Mouse (Mus musculus) T-helper 1 cell (primary cell): Measurements from ENCODE around the gene Slc37a2.
"Not testable (repeated sequence)": the region's sequence is repeated elsewhere in the genome, so short reads cannot be mapped to it uniquely, and the experiment has no call there.

Experiments
- in situ Hi-C: fragments of 300-600 bp; cut with MboI, MseI; formaldehyde crosslinking; loops from one replicate; pipeline ENCODE4 v1.15.1; 2025; ENCODE audit warnings: high pct_unique_total_duplicates

Gene Slc37a2

GRCm38 (mm10) chr9:37255149-37255888 lies at the start of gene Slc37a2:
TSS of gene Slc37a2 (minus strand) at chr9:37255738.
- in situ Hi-C loops: loop anchor here (10.0 kb wide), 1 partner anchor 369 kb away; no protein-coding TSS in a partner anchor

- in situ Hi-C loops: no loop called here
Measured at GRCm38 (mm10) chr9:37301720-37302119, 46.2 kb upstream of the Slc37a2 start.

GRCm38 (mm10) chr9:37300501-37300900 lies 45.0 kb upstream of the Slc37a2 start:
- in situ Hi-C loops: not testable (repeated sequence)

GRCm38 (mm10) chr9:37295586-37295985 lies 40.0 kb upstream of the Slc37a2 start:
- in situ Hi-C loops: no loop called here

GRCm38 (mm10) chr9:37266622-37267021 lies 11.1 kb upstream of the Slc37a2 start:
- in situ Hi-C loops: no loop called here

- in situ Hi-C loops: loop anchor here (10.0 kb wide), 1 partner anchor 369 kb away; no protein-coding TSS in a partner anchor
Measured at GRCm38 (mm10) chr9:37255889-37256225, 319 bp upstream of the Slc37a2 start.

GRCm38 (mm10) chr9:37254531-37255110 lies 917 bp downstream of the Slc37a2 start:
- in situ Hi-C loops: loop anchor here (5.0 to 10.0 kb wide), 2 partner anchors 83 to 370 kb away; no protein-coding TSS in a partner anchor

GRCm38 (mm10) chr9:37250631-37251030 lies 4.9 kb downstream of the Slc37a2 start:
- in situ Hi-C loops: loop anchor here (5.0 to 10.0 kb wide), 2 partner anchors 87 to 374 kb away; no protein-coding TSS in a partner anchor

- in situ Hi-C loops: loop anchor here (5.0 to 10.0 kb wide), 2 partner anchors 87 to 375 kb away; no protein-coding TSS in a partner anchor
Measured at GRCm38 (mm10) chr9:37249976-37250375, 5.6 kb downstream of the Slc37a2 start.

GRCm38 (mm10) chr9:37248381-37248906 lies 7.1 kb downstream of the Slc37a2 start:
- in situ Hi-C loops: no loop called here

GRCm38 (mm10) chr9:37247429-37247828 lies 8.1 kb downstream of the Slc37a2 start:
- in situ Hi-C loops: no loop called here

GRCm38 (mm10) chr9:37245810-37246209 lies 9.7 kb downstream of the Slc37a2 start:
- in situ Hi-C loops: no loop called here

GRCm38 (mm10) chr9:37245404-37245803 lies 10.1 kb downstream of the Slc37a2 start:
- in situ Hi-C loops: no loop called here

GRCm38 (mm10) chr9:37244600-37244999 lies 10.9 kb downstream of the Slc37a2 start:
- in situ Hi-C loops: loop anchor here (5.0 kb wide), 1 partner anchor 277 kb away; no protein-coding TSS in a partner anchor

- in situ Hi-C loops: loop anchor here (5.0 kb wide), 1 partner anchor 275 kb away; no protein-coding TSS in a partner anchor
Measured at GRCm38 (mm10) chr9:37242764-37243163, 12.8 kb downstream of the Slc37a2 start.

GRCm38 (mm10) chr9:37235951-37236737 lies 19.4 kb downstream of the Slc37a2 start:
- in situ Hi-C loops: no loop called here

- in situ Hi-C loops: no loop called here
Measured at GRCm38 (mm10) chr9:37232201-37233195, 23.0 kb downstream of the Slc37a2 start.

- in situ Hi-C loops: no loop called here
Measured at GRCm38 (mm10) chr9:37230486-37231195, 24.9 kb downstream of the Slc37a2 start.

GRCm38 (mm10) chr9:37229880-37230325 lies 25.6 kb downstream of the Slc37a2 start:
- in situ Hi-C loops: loop anchor here (10.0 kb wide), 1 partner anchor 185 kb away; no protein-coding TSS in a partner anchor

- in situ Hi-C loops: loop anchor here (10.0 kb wide), 1 partner anchor 181 kb away; no protein-coding TSS in a partner anchor
Measured at GRCm38 (mm10) chr9:37225581-37225980, 30.0 kb downstream of the Slc37a2 start.
